Mouse (Mus musculus) hindbrain, embryonic 16.5 days (tissue): Measurements from ENCODE around the gene Zfp819. TPM values are rescaled to one million over a fixed set of nuclear protein-coding genes. Genes with fewer than 3 reads are reported as not detected.

Experiments used
- ATAC-seq: fragments of 200-750 bp; cut with Nextera tagmentation; 2 replicates; pipeline ENCODE4 v1.8.0; 2017; ENCODE audit warnings: moderate TSS enrichment, moderate library complexity
- H3K27ac ChIP-seq: fragments of 300-500 bp; sonication (generic); 2 replicates; pipeline ENCODE4 v1.5.1; 2014; ENCODE audit warnings: low read depth, mild to moderate bottlenecking, control low read depth, low read length, moderate library complexity
- H3K27me3 ChIP-seq: fragments of 300-500 bp; sonication (generic); replicated peaks from 2 replicates; pipeline ENCODE4 v1.6.1; 2014; ENCODE audit warnings: low read length; ENCODE audit not compliant: control insufficient read depth, insufficient read depth
- H3K36me3 ChIP-seq: fragments of 300-500 bp; sonication (generic); 2 replicates; pipeline ENCODE4 v1.6.1; 2014; ENCODE audit warnings: mild to moderate bottlenecking, low read length, moderate library complexity, mixed read lengths; ENCODE audit not compliant: control insufficient read depth, insufficient read depth
- H3K4me1 ChIP-seq: fragments of 300-500 bp; sonication (generic); 2 replicates; pipeline ENCODE4 v1.6.1; 2014; ENCODE audit warnings: low read depth, low read length; ENCODE audit not compliant: control insufficient read depth, insufficient read depth
- H3K4me2 ChIP-seq: fragments of 300-500 bp; sonication (generic); 2 replicates; pipeline ENCODE4 v1.6.1; 2014; ENCODE audit warnings: mild to moderate bottlenecking, low read length, control low read depth, moderate library complexity
- H3K4me3 ChIP-seq: fragments of 300-500 bp; sonication (generic); 2 replicates; pipeline ENCODE4 v1.5.1; 2014; ENCODE audit warnings: mild to moderate bottlenecking, low read length, control low read depth, moderate library complexity
- H3K9ac ChIP-seq: fragments of 300-500 bp; sonication (generic); 2 replicates; pipeline ENCODE4 v1.6.1; 2014; ENCODE audit warnings: low read depth, mild to moderate bottlenecking, control low read depth, low read length, moderate library complexity
- H3K9me3 ChIP-seq: fragments of 300-500 bp; sonication (generic); 2 replicates; pipeline ENCODE4 v1.6.1; 2014; ENCODE audit warnings: mild to moderate bottlenecking, low read length, moderate library complexity; ENCODE audit not compliant: control insufficient read depth
- WGBS: fragments of 180-500 bp; shearing (Covaris S2); extraction: QIAGEN DNeasy Blood & Tissue Kit; methylation state at CpG from one replicate; pipeline ENCODE4 v1.1.7; 2014; 5-methylcytosine and 5-hydroxymethylcytosine counted together
- polyA plus RNA-seq: library from polyadenylated mRNA; unstranded; fragments of >200 nt; fragmentation: Nextera tagmentation; extraction: Ambion mirVana; gene quantifications from 2 replicates; pipeline ENCODE4 v1.2.1, GENCODE M21; 2015

The Zfp819 gene
- polyA plus RNA-seq, result 0.45 and 0.46 TPM in 2 replicates

GRCm38 (mm10) chr7:43606896-43607742, at the start of gene Zfp819:
TSS of gene Zfp819 (plus strand) at chr7:43607169.
- Histone ChIP-seq H3K4me2 (peak within 1 kb of the TSS; percentile 96), H3K4me3 (peak within 1 kb of the TSS; percentile 55), H3K9ac (peak within 1 kb of the TSS; percentile 64), H3K27ac (no peak within 1 kb of the TSS), H3K27me3 (no peaks in the 10 kb centered on the region), H3K4me1 (peaks cover 4% of the 10 kb centered on the region; the same call in 1 of the 2 replicates), H3K36me3 (no peaks in the 10 kb centered on the region), H3K9me3 (no peaks in the 10 kb centered on the region)
- ATAC-seq, result peak; percentile 97
- 13% methylated on average over 41 of the region's 41 CpGs for WGBS

DNA sequence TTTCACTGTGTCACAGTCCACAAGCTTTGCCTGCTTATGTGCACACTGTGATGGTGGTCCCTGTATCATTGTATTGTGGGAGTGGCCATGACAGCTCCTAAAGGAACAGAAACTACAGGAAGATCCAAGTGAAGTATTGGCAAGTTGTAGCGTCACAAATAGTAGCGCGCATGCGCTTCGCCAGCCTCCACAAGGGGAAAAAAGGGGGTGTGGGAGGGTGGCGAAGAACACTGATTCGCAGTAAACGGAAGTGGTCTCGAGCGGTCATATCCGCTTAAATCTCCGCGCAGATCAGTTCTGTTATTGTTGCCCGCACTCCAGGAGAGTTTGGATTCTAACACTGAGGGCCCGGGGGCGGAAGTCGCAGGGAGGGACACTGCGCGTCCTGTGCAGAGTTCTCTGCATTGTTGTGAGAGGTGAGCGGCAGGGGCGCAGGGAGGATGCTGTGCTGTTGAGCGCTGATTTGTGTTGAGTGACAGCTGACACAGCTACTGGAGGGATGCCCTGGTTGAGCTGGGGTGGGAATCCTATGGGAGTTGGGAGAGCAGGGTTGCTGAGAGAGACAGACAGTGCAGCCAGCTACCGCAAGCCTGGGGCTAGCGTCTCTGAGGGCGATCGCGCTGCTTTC, 44.8 kb upstream of the Zfp819 start, which contains the start of gene Zfp658:
TSS of gene Zfp658 (plus strand) at position 251 of the 628 bp plus-strand sequence.
- Histone ChIP-seq H3K4me2 (peak within 1 kb of the TSS; percentile 83), H3K36me3 (peaks cover 9% of the 10 kb centered on the region; the same call in 1 of the 2 replicates), H3K4me3 (peak within 1 kb of the TSS; percentile 81), H3K27me3 (no peaks in the 10 kb centered on the region), H3K9me3 (no peaks in the 10 kb centered on the region), H3K27ac (peak within 1 kb of the TSS; percentile 85), H3K4me1 (peaks cover 11% of the 10 kb centered on the region), H3K9ac (peak within 1 kb of the TSS; percentile 85)
- 0% methylated on average over 27 of the region's 27 CpGs for WGBS
- peak; percentile 95 for ATAC-seq

- peak overlapping the region; percentile 85 for H3K27ac ChIP-seq
- WGBS, result 2% methylated on average over 10 of the region's 10 CpGs
Measured at GRCm38 (mm10) chr7:43562651-43563070, 44.3 kb upstream of the Zfp819 start.

DNA sequence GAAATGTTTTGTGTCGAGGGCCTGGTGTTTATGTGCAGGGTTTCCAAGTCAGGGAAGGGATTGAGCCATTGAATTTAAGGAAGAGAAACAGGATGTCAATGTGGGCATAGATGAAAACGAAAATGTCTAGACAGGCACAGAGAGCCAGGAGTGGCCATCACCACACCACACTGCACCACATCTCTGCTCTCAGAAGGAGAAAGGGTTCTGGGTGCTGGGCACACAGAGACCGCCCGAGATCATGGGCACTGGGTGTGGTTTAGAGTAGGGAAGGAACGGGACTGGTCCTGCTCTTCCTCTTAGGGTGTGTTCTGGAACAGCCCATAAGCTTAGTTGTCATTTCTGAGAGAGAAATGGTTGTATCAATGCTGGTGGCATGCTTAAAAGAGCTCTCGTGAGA, 43.7 kb upstream of the Zfp819 start:
- Histone ChIP-seq H3K27me3 (no peaks in the 10 kb centered on the region), H3K4me1 (peaks cover 11% of the 10 kb centered on the region), H3K9ac (peak overlapping the region; percentile 85), H3K4me2 (peak overlapping the region; percentile 83), H3K4me3 (peak overlapping the region; percentile 81), H3K9me3 (no peaks in the 10 kb centered on the region), H3K27ac (peak overlapping the region; percentile 85; the same call in 1 of the 2 replicates), H3K36me3 (peaks cover 20% of the 10 kb centered on the region)
- 66% methylated on average over 6 of the region's 6 CpGs for WGBS
- ATAC-seq, result no peak

More at GRCm38 (mm10) chr7:43562651-43563070, 44.3 kb upstream of the Zfp819 start:
- peak overlapping the region; percentile 83 for H3K4me2 ChIP-seq
- peak; percentile 40; the same call in 1 of the 2 replicates for ATAC-seq
- no peaks in the 10 kb centered on the region for H3K27me3 ChIP-seq
- peaks cover 11% of the 10 kb centered on the region for H3K4me1 ChIP-seq
- H3K36me3 ChIP-seq, result peaks cover 13% of the 10 kb centered on the region; the same call in 1 of the 2 replicates
- peak overlapping the region; percentile 81 for H3K4me3 ChIP-seq
- H3K9ac ChIP-seq, result peak overlapping the region; percentile 85
- no peaks in the 10 kb centered on the region for H3K9me3 ChIP-seq

- ATAC-seq, result no peak
- no peak overlapping the region for H3K27ac ChIP-seq
- H3K4me1 ChIP-seq, result no peaks in the 10 kb centered on the region
- no peaks in the 10 kb centered on the region for H3K27me3 ChIP-seq
- WGBS, result 96% methylated on average over 2 of the region's 2 CpGs
- no peak overlapping the region for H3K4me3 ChIP-seq
- H3K36me3 ChIP-seq, result peaks cover 65% of the 10 kb centered on the region
- H3K9me3 ChIP-seq, result no peaks in the 10 kb centered on the region
- H3K4me2 ChIP-seq, result no peak overlapping the region
- H3K9ac ChIP-seq, result no peak overlapping the region
Measured at GRCm38 (mm10) chr7:43571216-43571615, 35.8 kb upstream of the Zfp819 start.

DNA sequence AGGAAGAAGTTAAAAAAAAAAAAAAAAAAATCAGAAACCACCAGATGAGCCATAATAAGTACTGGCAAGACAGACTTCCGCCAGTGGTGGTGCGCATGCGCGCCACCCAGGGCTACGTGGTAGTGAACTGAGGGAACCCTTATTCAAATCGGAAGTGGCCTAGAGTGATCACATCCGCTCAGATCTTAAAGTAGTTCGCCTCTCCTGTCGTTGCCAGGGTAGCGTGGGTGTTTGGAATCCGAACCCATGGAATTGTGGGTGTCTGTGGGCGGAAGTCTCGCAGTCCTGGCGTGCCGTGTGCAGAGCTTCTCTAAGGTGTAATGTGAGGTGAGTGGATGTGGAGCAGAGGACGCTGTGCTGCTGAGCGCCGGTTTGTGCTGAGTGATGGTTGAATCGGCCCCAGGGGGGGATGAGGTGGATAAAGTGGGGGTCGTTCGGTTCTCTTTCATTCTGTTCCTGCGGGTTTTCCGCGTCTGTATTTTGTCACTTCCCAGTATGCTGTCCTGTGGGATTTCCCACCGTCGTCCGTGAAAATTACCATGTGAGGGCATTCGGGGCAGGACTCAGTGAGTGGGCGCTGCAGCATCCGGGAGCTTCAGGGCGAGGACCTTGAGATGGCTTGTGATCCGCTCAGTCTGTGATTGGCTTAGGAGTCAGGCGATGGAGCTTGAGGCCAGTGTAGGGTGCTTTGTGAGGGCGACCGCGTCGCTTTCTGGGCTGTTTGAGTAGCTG, 27.4 kb upstream of the Zfp819 start, which contains the start of gene Zfp719:
TSS of gene Zfp719 (plus strand) at position 171 of the 732 bp plus-strand sequence.
- H3K27me3 ChIP-seq, result no peaks in the 10 kb centered on the region
- H3K36me3 ChIP-seq, result peaks cover 16% of the 10 kb centered on the region
- H3K27ac ChIP-seq, result peak within 1 kb of the TSS; percentile 90
- WGBS, result under 1% methylated on average over 37 of the region's 37 CpGs
- peak within 1 kb of the TSS; percentile 73 for H3K4me3 ChIP-seq
- H3K9ac ChIP-seq, result peak within 1 kb of the TSS; percentile 78
- peaks cover 18% of the 10 kb centered on the region for H3K4me1 ChIP-seq
- ATAC-seq, result peak; percentile 99
- no peaks in the 10 kb centered on the region for H3K9me3 ChIP-seq
- peak within 1 kb of the TSS; percentile 84 for H3K4me2 ChIP-seq

DNA sequence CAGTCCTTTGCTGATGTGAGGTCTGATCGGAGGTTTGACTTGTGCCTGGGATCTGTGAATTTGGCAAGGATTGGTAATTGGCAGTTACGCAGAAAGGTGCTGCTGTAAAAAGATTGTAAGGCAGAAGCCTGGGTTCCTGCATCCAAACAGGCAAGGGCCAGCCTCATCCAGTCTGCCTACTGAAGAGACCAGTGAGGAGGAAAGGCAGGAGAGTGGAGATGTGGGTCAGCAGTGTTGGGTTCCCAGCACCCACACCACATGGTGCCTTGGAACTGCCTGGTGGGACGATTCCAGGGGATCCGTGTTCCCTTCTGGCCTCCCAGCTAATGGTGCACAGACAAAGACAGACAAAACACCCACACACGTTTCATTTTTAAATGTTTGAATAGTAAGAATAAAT, 26.4 kb upstream of the Zfp819 start:
- ATAC-seq, result no peak
- Histone ChIP-seq H3K27me3 (no peaks in the 10 kb centered on the region), H3K4me2 (peak overlapping the region; percentile 84), H3K9ac (peak overlapping the region; percentile 78), H3K36me3 (peaks cover 19% of the 10 kb centered on the region), H3K27ac (no peak overlapping the region), H3K9me3 (no peaks in the 10 kb centered on the region), H3K4me1 (peaks cover 18% of the 10 kb centered on the region), H3K4me3 (peak overlapping the region; percentile 73)
- 63% methylated on average over 5 of the region's 5 CpGs for WGBS

DNA sequence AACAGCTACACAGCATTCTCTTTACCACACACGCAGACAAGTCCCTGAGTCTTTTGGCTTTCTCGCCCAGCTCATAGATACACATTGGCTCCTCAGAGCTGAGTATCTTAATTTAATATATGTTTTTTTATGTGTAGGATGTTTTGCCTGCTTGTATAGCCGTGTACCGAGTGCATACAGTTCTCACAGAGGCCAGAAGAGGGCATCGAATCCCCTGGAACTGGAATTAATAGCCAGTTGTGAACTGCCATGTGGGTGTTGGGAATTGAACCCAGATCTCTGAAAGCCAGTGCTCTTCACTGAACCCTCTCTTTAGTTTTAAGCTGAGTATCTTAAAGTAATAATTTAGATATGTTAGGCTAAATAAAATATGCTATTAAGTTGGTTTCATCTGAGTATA, 22.2 kb upstream of the Zfp819 start:
- Histone ChIP-seq H3K27ac (no peak overlapping the region), H3K36me3 (peaks cover 51% of the 10 kb centered on the region), H3K4me3 (no peak overlapping the region), H3K9me3 (no peaks in the 10 kb centered on the region), H3K4me2 (no peak overlapping the region), H3K9ac (no peak overlapping the region), H3K4me1 (peaks cover 18% of the 10 kb centered on the region), H3K27me3 (no peaks in the 10 kb centered on the region)
- no peak for ATAC-seq
- WGBS, result 89% methylated on average over 5 of the region's 5 CpGs
